Mouse (Mus musculus) bone marrow, adult 2 months (tissue): ENCODE results near the gene Olfr665. TPM values are rescaled to one million over a fixed set of nuclear protein-coding genes. Genes with fewer than 3 reads are reported as not detected.

Source experiments
- H3K27ac ChIP-seq: fragments of 200-500 bp; 2 replicates; pipeline ENCODE4 v1.5.1; 2012; ENCODE audit warnings: low read depth, mild to moderate bottlenecking, control low read depth, inconsistent platforms, low read length; ENCODE audit not compliant: control insufficient read depth, poor library complexity, insufficient read depth
- H3K4me1 ChIP-seq: fragments of 200-500 bp; 2 replicates; pipeline ENCODE4 v1.6.1; 2011; ENCODE audit warnings: low read length; ENCODE audit not compliant: control insufficient read depth, insufficient read depth
- H3K4me3 ChIP-seq: fragments of 200-500 bp; replicated peaks from 2 replicates; pipeline ENCODE3; 2011; ENCODE audit warnings: mild to moderate bottlenecking, low read depth, low read length, control low read depth; ENCODE audit not compliant: control insufficient read depth
- CTCF ChIP-seq: fragments of 200-500 bp; IDR thresholded peaks from 2 replicates; pipeline ENCODE4 v1.5.1; 2011; ENCODE audit warnings: low read length, control low read depth; ENCODE audit not compliant: control insufficient read depth, insufficient read depth
- POLR2A ChIP-seq: fragments of 200-500 bp; IDR thresholded peaks from 2 replicates; pipeline ENCODE4 v1.6.1; 2011; ENCODE audit warnings: low read depth, mild to moderate bottlenecking, control low read depth, low read length, borderline replicate concordance; ENCODE audit not compliant: control insufficient read depth
- WGBS: fragments of 180-500 bp; shearing (Covaris S2); methylation state at CpG from one replicate; pipeline ENCODE4 v1.1.7; 2018; 5-methylcytosine and 5-hydroxymethylcytosine counted together
- polyA plus RNA-seq: library from polyadenylated mRNA; stranded (reverse); fragments of >200 nt; gene quantifications from 2 replicates; pipeline ENCODE4 v1.2.4, GENCODE M21; 2011; ENCODE audit warnings: low replicate concordance; ENCODE audit not compliant: missing spikeins, insufficient read depth, insufficient read length

Gene Olfr665
- polyA plus RNA-seq, 1 experiment = not detected

DNA sequence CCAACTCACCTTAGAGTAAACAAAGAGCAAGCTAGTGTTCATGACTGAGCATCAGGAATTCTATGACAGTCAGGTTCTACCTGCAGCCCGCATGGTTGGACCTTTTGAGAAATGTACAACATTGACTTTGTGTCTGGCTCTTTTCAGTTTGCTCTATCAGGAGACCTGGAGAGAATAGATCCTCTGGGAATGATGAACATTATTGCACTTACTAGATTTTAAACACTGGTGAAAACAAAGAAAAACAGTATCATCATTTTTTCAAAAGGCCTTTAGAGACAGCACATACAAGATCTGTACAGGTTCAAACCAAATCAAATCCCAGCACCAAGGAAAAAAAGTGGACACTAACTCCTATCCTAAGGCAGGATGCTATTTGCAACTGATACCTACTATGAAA is 43.6 kb downstream of the Olfr665 start, which contains the start of gene Olfr667:
TSS of gene Olfr667 (minus strand) at position 101 of the 400 bp plus-strand sequence.
- Histone ChIP-seq H3K4me3 (no peak within 1 kb of the TSS), H3K27ac (no peak within 1 kb of the TSS), H3K4me1 (no peaks in the 10 kb centered on the region)
- WGBS = 89% methylated on average over 1 of the region's 1 CpGs
- TF ChIP-seq POLR2A (no peak), CTCF (no peak)

DNA sequence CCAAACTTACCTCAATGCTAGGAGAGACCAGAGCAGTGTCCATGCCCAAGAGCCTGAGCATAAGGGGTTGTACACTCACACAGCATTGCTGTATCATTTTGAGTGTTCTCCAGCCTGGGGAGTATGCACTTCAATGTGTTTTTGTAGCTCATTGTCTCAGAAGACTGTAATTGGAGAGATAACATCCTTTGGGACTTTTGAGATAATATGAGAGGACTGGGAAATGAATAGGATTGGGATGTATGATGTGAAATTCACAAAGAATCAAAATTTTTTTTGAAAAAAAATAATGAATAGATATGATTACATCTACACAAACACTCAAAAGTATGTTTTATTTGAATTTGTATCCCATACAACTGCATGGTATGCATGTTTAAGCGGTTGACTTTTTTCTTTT is 50.1 kb downstream of the Olfr665 start, which contains the start of gene Olfr668:
TSS of gene Olfr668 (minus strand) at position 101 of the 400 bp plus-strand sequence.
- TF ChIP-seq POLR2A (no peak), CTCF (no peak)
- 67% methylated on average over 1 of the region's 1 CpGs for WGBS
- no peaks in the 10 kb centered on the region for H3K4me1 ChIP-seq
- H3K4me3 ChIP-seq = no peak within 1 kb of the TSS
- H3K27ac ChIP-seq = no peak within 1 kb of the TSS

Other genes with a start within 250 kb of the Olfr665 start
- gene Olfr658, start 230.7 kb upstream of the Olfr665 start, polyA plus RNA-seq = not detected in 2 replicates
- gene Olfr659, start 211.3 kb upstream of the Olfr665 start, polyA plus RNA-seq = not detected in 2 replicates
- 0.42 TPM in 1 of 2 replicates, not detected in the other for gene Olfr661, start 191.5 kb upstream of the Olfr665 start, polyA plus RNA-seq
- not detected in 2 replicates for gene Usp17le, start 100.6 kb upstream of the Olfr665 start, polyA plus RNA-seq
- gene Usp17lb, start 35.4 kb upstream of the Olfr665 start, polyA plus RNA-seq = not detected in 2 replicates
- gene Usp17la, start 21.0 kb upstream of the Olfr665 start, polyA plus RNA-seq = not detected in 2 replicates
- not detected in 2 replicates for gene Olfr666, start 17.9 kb downstream of the Olfr665 start, polyA plus RNA-seq
- not detected in 2 replicates for gene Olfr667, start 43.5 kb downstream of the Olfr665 start, polyA plus RNA-seq
- gene Olfr668, start 50.0 kb downstream of the Olfr665 start, polyA plus RNA-seq = not detected in 2 replicates
- gene Olfr669, start 56.2 kb downstream of the Olfr665 start, polyA plus RNA-seq = not detected in 2 replicates
- not detected in 2 replicates for gene Olfr670, start 84.6 kb downstream of the Olfr665 start, polyA plus RNA-seq
- gene Olfr671, start 101.1 kb downstream of the Olfr665 start, polyA plus RNA-seq = not detected in 2 replicates
- gene Olfr672, start 124.0 kb downstream of the Olfr665 start, polyA plus RNA-seq = not detected in 2 replicates
- gene Olfr675, start 150.4 kb downstream of the Olfr665 start, polyA plus RNA-seq = not detected in 2 replicates
- gene Olfr676, start 154.7 kb downstream of the Olfr665 start, polyA plus RNA-seq = not detected in 2 replicates
- not detected in 2 replicates for gene Olfr677, start 173.3 kb downstream of the Olfr665 start, polyA plus RNA-seq
- not detected in 2 replicates for gene Olfr678, start 186.4 kb downstream of the Olfr665 start, polyA plus RNA-seq
- gene Olfr679, start 203.2 kb downstream of the Olfr665 start, polyA plus RNA-seq = not detected in 2 replicates
- gene Olfr680-ps1, start 214.8 kb downstream of the Olfr665 start, polyA plus RNA-seq = not detected in 2 replicates
- not detected in 2 replicates for gene Olfr681, start 238.8 kb downstream of the Olfr665 start, polyA plus RNA-seq